Mouse (Mus musculus) limb, embryonic 13.5 days (tissue): ENCODE measurements around the gene Hist3h2a. TPM values are rescaled to one million over a fixed set of nuclear protein-coding genes. Genes with fewer than 3 reads are reported as not detected.

ENCODE experiments used
- ATAC-seq: fragments of 200-750 bp; cut with Nextera tagmentation; 2 replicates; pipeline ENCODE4 v1.8.0; 2017; ENCODE audit warnings: low read depth, moderate number of reproducible peaks, moderate TSS enrichment; ENCODE audit not compliant: low FRiP score
- H3K27ac ChIP-seq: fragments of 300-500 bp; sonication (generic); 2 replicates; pipeline ENCODE4 v1.5.1; 2015; ENCODE audit warnings: inconsistent platforms, mild to moderate bottlenecking, moderate library complexity
- H3K27me3 ChIP-seq: fragments of 300-500 bp; sonication (generic); 2 replicates; pipeline ENCODE4 v1.6.1; 2015; ENCODE audit warnings: mild to moderate bottlenecking, inconsistent platforms
- H3K36me3 ChIP-seq: fragments of 300-500 bp; sonication (generic); 2 replicates; pipeline ENCODE4 v1.6.1; 2015; ENCODE audit warnings: inconsistent platforms, mild to moderate bottlenecking, moderate library complexity
- H3K4me1 ChIP-seq: fragments of 300-500 bp; sonication (generic); 2 replicates; pipeline ENCODE4 v1.6.1; 2015; ENCODE audit warnings: inconsistent platforms
- H3K4me2 ChIP-seq: fragments of 300-500 bp; sonication (generic); replicated peaks from 2 replicates; pipeline ENCODE4 v1.6.1; 2015; ENCODE audit warnings: inconsistent platforms, mild to moderate bottlenecking, moderate library complexity
- H3K4me3 ChIP-seq: fragments of 300-500 bp; sonication (generic); 2 replicates; pipeline ENCODE4 v1.5.1; 2015; ENCODE audit warnings: moderate library complexity, mild to moderate bottlenecking, inconsistent platforms
- H3K9ac ChIP-seq: fragments of 300-500 bp; sonication (generic); 2 replicates; pipeline ENCODE4 v1.6.1; 2015; ENCODE audit warnings: mild to moderate bottlenecking, inconsistent platforms
- H3K9me3 ChIP-seq: fragments of 300-500 bp; sonication (generic); 2 replicates; pipeline ENCODE4 v1.6.1; 2016; ENCODE audit warnings: inconsistent platforms
- WGBS: fragments of 180-500 bp; shearing (Covaris S2); methylation state at CpG from one replicate; pipeline ENCODE4 v1.1.7; 2015; 5-methylcytosine and 5-hydroxymethylcytosine counted together
- polyA plus RNA-seq: library from polyadenylated mRNA; unstranded; fragments of >200 nt; fragmentation: Nextera tagmentation; extraction: Ambion mirVana; gene quantifications from 2 replicates; pipeline ENCODE4 v1.2.1, GENCODE M21; 2015

The Hist3h2a gene
- polyA plus RNA-seq, result 29.6 and 29.9 TPM in 2 replicates

DNA sequence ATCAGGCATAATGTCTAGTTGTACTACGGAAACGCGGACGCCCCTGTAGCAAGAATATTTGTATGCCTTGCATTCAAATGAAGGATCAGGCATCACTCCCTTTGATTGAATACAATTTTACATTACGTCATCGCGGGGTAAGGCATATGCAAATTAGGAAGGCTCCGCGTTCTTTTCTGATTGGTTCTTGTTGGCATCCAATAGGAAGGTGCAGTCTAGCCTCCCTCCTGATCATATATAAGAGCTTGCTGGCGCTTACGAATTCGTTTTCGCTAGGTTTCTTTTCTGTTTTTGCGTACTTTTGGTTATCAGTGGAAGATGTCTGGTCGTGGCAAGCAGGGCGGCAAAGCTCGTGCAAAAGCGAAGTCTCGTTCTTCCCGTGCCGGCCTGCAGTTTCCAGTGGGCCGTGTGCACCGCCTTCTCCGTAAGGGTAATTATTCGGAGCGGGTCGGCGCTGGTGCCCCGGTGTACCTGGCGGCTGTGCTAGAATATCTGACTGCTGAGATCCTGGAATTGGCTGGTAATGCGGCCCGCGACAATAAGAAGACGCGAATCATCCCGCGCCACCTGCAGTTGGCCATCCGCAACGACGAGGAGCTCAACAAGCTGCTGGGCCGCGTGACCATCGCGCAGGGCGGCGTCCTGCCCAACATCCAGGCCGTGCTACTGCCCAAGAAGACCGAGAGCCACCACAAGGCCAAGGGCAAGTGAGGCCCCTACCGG is at the start of gene Hist3h2a, which contains the start of gene Trim17:
Hist3h2a (plus strand) TSS at position 266 of the 723 bp plus-strand sequence.
Trim17 (plus strand) TSS at position 266 of the 723 bp plus-strand sequence.
- ATAC-seq, result peak; percentile 93
- H3K9ac ChIP-seq, result peak within 1 kb of the TSS; percentile 96
- H3K9me3 ChIP-seq, result no peaks in the 10 kb centered on the region
- H3K4me2 ChIP-seq, result peak within 1 kb of the TSS; percentile 93
- H3K27me3 ChIP-seq, result peaks cover 31% of the 10 kb centered on the region
- H3K4me3 ChIP-seq, result peak within 1 kb of the TSS; percentile 84
- peaks cover 14% of the 10 kb centered on the region for H3K36me3 ChIP-seq
- peaks cover 43% of the 10 kb centered on the region for H3K4me1 ChIP-seq
- under 1% methylated on average over 49 of the region's 49 CpGs for WGBS
- H3K27ac ChIP-seq, result peak within 1 kb of the TSS; percentile 99

DNA sequence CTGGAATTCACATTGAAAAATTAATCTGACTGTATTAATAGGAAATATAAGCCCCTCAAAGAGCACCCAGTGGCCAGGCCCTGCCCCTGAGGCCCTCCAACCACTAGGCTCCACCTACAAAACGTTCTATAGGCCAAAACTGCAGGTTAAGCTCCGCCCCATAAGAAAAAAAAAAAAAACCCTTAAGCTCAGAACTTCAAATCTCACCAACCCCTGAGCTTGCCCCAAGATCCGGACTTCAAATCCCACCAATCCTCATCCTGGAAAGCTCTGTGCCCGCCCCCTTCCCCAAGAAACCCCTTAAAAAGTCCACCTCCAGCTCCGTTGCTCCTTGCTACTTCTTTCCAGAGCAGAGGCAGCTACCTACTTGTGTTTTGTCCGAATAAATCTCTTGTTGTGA is 49.6 kb upstream of the Hist3h2a start:
- Histone ChIP-seq H3K9me3 (no peaks in the 10 kb centered on the region), H3K4me2 (peak overlapping the region; percentile 84), H3K4me1 (peaks cover 12% of the 10 kb centered on the region), H3K36me3 (peaks cover 18% of the 10 kb centered on the region), H3K27ac (no peak overlapping the region), H3K4me3 (no peak overlapping the region), H3K9ac (no peak overlapping the region), H3K27me3 (no peaks in the 10 kb centered on the region)
- ATAC-seq, result no peak
- 49% methylated on average over 6 of the region's 6 CpGs for WGBS

DNA sequence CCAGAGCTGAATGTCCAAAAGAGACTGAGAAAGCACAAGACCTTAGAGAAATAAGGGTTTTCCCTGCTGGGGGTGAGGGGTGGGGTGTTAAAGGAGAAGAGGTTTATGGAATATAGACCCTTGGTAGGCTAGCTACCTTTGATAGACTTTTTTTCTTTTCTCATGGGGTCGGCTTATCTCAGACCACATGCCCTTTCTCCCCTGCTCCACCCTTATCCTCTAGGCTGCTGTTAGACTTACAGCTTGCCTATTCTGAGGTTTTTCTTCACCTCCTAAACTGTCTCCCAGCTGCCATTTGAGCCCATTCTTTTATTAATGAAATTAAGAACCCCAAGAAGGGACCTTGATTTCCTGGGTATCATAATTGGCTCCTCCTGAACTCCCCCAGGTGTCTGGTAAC is 40.7 kb upstream of the Hist3h2a start:
- H3K27ac ChIP-seq, result no peak overlapping the region
- H3K4me3 ChIP-seq, result no peak overlapping the region
- no peak overlapping the region for H3K9ac ChIP-seq
- no peak for ATAC-seq
- no peaks in the 10 kb centered on the region for H3K27me3 ChIP-seq
- H3K36me3 ChIP-seq, result no peaks in the 10 kb centered on the region
- H3K4me1 ChIP-seq, result peaks cover 6% of the 10 kb centered on the region
- peak overlapping the region; percentile 65; the same call in 1 of the 2 replicates for H3K4me2 ChIP-seq
- WGBS, result 87% methylated on average over 1 of the region's 1 CpGs
- no peaks in the 10 kb centered on the region for H3K9me3 ChIP-seq

DNA sequence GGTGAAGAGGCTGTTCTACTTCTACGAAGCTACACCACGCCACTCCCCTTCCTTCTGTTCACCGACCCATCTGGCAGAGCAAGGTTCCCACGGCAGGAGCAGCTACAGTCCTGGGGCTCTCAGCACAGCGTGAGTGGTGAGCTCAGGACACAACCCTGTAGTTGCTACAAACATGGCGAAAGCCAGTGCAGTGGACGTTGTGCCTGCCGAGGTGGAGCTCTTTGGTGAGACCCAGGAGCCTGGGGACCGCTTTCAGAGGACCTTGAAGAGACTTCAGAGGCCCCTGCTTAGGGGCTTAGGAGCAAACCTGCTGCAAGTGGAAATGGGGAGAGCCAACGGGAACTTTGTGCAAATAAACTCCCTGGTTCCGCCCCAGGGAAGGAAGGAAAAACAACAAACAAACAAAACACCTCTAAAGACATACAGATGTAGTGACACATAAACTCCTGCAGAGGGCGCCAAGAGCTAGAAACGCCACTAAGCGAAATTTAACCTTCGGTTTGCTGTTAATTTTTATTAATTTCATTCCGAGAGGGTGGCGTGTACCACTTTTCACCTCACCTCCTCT is 39.9 kb upstream of the Hist3h2a start:
- Histone ChIP-seq H3K4me2 (peak overlapping the region; percentile 65), H3K9ac (peak overlapping the region; percentile 53), H3K4me3 (peak overlapping the region; percentile 37), H3K36me3 (no peaks in the 10 kb centered on the region), H3K4me1 (peaks cover 6% of the 10 kb centered on the region), H3K27ac (no peak overlapping the region), H3K9me3 (no peaks in the 10 kb centered on the region), H3K27me3 (no peaks in the 10 kb centered on the region)
- WGBS, result 15% methylated on average over 17 of the region's 17 CpGs
- ATAC-seq, result no peak

DNA sequence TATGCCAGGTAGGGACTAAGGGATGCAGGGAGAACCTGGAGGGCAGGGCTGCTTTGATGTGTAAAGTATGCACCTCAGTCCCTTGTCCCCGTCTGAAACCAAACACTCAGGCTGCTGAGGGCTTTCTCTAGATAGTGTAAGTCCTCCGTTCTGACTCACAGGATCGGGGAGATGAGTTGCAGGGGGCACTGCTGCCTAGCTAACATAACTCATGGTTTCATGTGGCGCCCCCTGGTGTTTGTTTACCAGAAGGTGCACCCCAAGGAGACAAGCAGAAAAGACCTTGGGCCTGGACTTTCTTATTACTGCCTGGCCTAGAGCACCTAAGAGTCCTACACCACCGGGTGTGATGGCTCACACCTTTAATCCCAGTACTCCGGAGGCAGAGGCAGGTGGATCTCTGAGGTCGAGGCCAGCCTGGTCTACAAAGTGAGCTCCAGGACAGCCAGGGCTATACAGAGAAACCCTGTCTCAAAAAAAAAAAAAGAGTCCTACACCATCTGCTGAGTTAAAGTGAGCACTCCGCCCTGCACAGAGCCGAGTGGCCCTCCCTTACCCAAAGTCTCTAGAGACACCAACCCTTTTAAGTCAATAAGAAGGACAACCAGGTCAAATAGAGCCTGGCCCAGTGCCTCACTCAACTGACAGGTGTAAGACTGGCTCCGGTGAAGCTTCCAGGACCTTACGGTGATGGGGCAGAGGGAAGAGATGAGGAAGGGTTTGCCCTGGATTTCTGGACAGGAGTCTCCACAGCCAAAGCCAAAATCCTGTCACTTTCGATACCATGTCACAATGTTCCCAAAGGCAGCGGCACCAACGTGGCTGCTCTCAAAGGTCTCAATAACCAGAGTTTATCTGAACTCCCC is 37.4 kb upstream of the Hist3h2a start:
- Histone ChIP-seq H3K27ac (no peak overlapping the region), H3K9ac (no peak overlapping the region), H3K36me3 (no peaks in the 10 kb centered on the region), H3K4me1 (peaks cover 6% of the 10 kb centered on the region), H3K9me3 (no peaks in the 10 kb centered on the region), H3K4me3 (no peak overlapping the region), H3K4me2 (no peak overlapping the region), H3K27me3 (peaks cover 3% of the 10 kb centered on the region; the same call in 1 of the 2 replicates)
- no peak for ATAC-seq
- 56% methylated on average over 14 of the region's 14 CpGs for WGBS

DNA sequence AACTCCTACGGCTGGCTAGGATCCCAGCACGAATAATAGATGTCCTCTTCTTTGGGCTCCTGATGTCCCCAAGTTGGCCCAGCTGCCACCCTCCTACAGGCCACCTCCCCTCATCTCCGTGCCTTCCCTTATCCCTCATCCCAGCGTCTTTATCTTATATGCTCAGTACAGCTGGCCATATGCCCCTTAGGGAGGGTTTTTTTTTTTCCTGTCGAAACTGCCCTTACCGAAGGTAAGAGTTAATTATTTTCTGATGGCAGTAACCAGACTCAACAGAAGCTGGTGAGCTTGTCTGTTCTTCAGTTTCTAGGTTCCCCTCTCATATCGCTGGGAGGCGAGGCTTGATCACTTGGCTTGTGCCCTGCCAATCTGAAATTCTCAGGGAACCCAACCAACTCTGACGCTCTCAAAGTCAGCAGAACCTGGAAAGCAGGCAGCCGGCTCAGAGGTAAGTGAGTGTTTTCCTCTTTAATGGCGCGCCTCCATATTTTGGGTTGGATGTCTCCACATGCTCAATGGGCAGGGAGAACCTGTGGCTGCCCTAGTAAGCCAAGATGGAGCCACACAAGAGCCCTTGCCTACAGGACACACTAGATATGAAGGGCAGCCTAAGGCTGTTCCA is 36.6 kb upstream of the Hist3h2a start, which contains the start of gene Btnl10:
Btnl10 (plus strand) TSS at position 164 of the 622 bp plus-strand sequence.
- ATAC-seq, result no peak
- no peak within 1 kb of the TSS for H3K27ac ChIP-seq
- 77% methylated on average over 12 of the region's 12 CpGs for WGBS
- no peaks in the 10 kb centered on the region for H3K36me3 ChIP-seq
- no peaks in the 10 kb centered on the region for H3K9me3 ChIP-seq
- no peak within 1 kb of the TSS for H3K4me2 ChIP-seq
- H3K27me3 ChIP-seq, result peaks cover 3% of the 10 kb centered on the region; the same call in 1 of the 2 replicates
- peaks cover 6% of the 10 kb centered on the region for H3K4me1 ChIP-seq
- H3K9ac ChIP-seq, result no peak within 1 kb of the TSS
- no peak within 1 kb of the TSS for H3K4me3 ChIP-seq

DNA sequence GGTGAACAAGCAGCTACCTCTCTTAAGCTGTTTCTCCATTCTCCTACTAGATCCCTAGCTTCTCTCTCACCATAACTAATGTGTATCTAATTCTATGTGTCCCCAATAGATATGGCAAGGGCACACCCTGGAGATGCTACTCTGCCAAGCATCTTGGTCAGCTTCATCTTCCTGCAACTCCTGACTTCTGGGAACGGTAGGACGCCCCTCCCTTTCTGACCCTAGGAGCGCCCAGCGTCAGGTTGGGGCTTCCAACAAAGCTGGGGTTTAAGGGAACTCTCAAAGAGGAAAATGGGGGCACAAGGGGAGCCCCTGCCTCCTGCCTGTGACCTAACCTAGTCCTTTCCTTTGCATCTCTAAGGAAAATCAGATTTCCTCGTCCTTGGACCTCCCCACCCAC is 35.7 kb upstream of the Hist3h2a start:
- WGBS, result 81% methylated on average over 5 of the region's 5 CpGs
- no peak overlapping the region for H3K27ac ChIP-seq

DNA sequence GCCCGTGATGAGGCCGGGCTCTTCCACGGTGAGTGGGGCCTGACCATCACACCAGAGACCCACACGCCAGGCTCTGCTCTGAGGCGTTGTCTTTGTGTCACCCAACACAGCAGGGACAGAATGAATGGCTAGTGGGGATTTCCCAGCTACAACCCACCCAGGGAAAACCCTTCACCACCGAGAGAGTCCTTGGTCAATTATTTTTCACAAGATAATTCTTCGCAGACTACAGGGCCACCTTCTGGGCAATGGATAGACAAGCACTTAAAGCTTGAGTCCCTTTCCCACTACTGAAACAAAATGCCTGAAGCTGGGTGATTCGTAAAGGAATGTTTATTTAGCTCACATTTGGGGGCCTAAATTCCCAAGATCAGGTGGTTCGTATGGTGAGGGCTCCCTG is 32.1 kb upstream of the Hist3h2a start:
- no peak overlapping the region for H3K27ac ChIP-seq
- 84% methylated on average over 9 of the region's 9 CpGs for WGBS
- no peaks in the 10 kb centered on the region for H3K9me3 ChIP-seq
- no peak for ATAC-seq
- H3K27me3 ChIP-seq, result peaks cover 3% of the 10 kb centered on the region; the same call in 1 of the 2 replicates
- no peaks in the 10 kb centered on the region for H3K36me3 ChIP-seq
- no peak overlapping the region for H3K9ac ChIP-seq
- no peaks in the 10 kb centered on the region for H3K4me1 ChIP-seq
- no peak overlapping the region for H3K4me2 ChIP-seq
- H3K4me3 ChIP-seq, result no peak overlapping the region

More for the DNA sequence above, 35.7 kb upstream of the Hist3h2a start:
- Histone ChIP-seq H3K9me3 (no peaks in the 10 kb centered on the region), H3K9ac (no peak overlapping the region), H3K4me2 (no peak overlapping the region), H3K4me3 (no peak overlapping the region), H3K27me3 (peaks cover 3% of the 10 kb centered on the region; the same call in 1 of the 2 replicates), H3K4me1 (peaks cover 6% of the 10 kb centered on the region), H3K36me3 (no peaks in the 10 kb centered on the region)
- no peak for ATAC-seq

DNA sequence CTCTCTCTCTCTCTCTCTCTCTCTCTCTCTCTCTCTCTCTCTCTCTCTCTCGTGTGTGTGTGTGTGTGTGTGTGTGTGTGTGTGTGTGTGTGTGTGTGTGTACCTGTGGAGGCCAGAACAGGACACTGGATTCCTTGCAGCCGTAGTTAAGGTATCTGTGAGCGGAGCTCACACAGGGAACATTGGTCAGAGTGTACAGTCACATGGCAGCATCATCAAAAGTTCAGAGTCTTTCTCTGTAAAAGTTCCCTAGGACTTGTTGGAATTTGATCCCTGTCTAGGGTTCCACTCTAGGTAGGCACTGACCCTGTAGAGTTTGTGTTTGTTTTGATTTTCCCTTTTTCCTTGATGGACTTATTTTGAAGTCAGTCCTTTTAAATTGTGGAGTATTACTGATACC is 27.8 kb upstream of the Hist3h2a start:
- Histone ChIP-seq H3K4me2 (no peak overlapping the region), H3K4me1 (no peaks in the 10 kb centered on the region), H3K36me3 (peaks cover 9% of the 10 kb centered on the region), H3K9me3 (no peaks in the 10 kb centered on the region), H3K4me3 (no peak overlapping the region), H3K9ac (no peak overlapping the region), H3K27ac (no peak overlapping the region), H3K27me3 (no peaks in the 10 kb centered on the region)
- WGBS, result 73% methylated on average over 2 of the region's 3 CpGs
- no peak for ATAC-seq

DNA sequence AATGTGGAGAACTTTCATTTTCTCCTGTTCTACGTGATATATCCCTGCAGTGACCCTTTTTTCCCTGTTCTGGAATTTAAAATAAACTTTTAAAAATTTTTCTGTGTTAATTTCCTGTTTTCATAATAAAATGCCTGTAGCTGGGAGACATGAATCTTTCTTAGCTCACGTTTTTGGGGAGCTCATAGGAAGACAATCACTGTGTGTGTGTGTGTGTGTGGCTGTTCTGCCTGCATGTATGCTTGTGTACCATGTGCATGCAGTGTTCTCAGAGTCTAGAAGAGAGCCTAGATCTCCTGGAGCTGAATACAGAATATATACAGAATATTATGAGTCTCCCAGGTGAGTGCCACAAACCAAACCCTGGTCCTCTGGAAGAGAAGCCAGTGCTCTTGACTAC is 27.4 kb upstream of the Hist3h2a start:
- H3K4me2 ChIP-seq, result no peak overlapping the region
- H3K9me3 ChIP-seq, result no peaks in the 10 kb centered on the region
- no peak for ATAC-seq
- H3K27me3 ChIP-seq, result no peaks in the 10 kb centered on the region
- peaks cover 13% of the 10 kb centered on the region for H3K36me3 ChIP-seq
- WGBS, result 77% methylated on average over 2 of the region's 2 CpGs
- H3K4me3 ChIP-seq, result no peak overlapping the region
- no peaks in the 10 kb centered on the region for H3K4me1 ChIP-seq
- no peak overlapping the region for H3K27ac ChIP-seq
- no peak overlapping the region for H3K9ac ChIP-seq

DNA sequence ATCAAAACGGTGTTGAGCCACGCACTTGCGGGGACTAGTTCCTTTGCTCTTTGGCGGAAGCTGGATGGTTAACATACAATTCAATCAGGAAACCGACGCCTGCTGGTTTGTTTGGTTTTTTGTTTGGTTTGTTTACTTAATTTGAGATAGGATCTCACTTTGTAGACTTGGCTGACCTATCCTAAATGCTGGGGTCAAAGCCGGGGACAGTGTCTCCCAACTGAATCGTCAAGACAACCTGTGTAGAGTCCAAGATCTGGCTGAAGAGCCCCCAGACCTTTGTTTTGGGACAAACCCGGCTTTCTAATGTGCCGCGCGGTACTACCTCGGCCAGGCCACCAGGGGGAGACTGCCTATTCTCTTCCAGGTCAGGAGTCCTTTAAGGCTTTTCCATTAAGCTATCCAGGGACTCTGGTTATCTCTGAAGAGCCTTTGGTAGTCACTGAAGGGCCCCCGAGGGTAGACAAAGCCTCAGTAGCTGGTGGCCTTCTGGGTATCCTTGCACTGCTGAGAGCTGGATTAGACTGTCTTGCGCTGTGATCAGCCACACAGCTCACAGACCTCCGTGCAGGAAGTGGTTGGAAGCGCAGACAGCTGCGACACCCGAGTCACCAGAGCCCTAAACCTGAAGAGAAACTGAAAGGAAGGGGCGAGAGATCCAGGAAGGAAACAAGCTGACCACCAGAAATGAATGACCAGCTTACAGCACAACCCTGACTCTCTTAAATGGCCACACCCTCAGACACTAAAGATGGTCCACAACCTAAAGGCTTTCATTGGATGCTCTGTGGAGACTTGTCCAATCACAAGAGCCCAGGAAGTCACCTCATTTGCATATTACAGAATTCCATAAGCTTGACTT is 26.5 kb upstream of the Hist3h2a start:
- Histone ChIP-seq H3K4me1 (no peaks in the 10 kb centered on the region), H3K9me3 (no peaks in the 10 kb centered on the region), H3K36me3 (peaks cover 23% of the 10 kb centered on the region), H3K9ac (no peak overlapping the region; the same call in 1 of the 2 replicates), H3K27me3 (no peaks in the 10 kb centered on the region), H3K27ac (no peak overlapping the region), H3K4me3 (no peak overlapping the region), H3K4me2 (peak overlapping the region; percentile 32)
- 0 out of 2 replicates have a peak, but pooled peaks have one; percentile 72 for ATAC-seq
- WGBS, result 34% methylated on average over 20 of the region's 20 CpGs
